Mouse (Mus musculus) midbrain, embryonic 11.5 days (tissue): ENCODE measurements around the gene Ttc38. TPM values are rescaled to one million over a fixed set of nuclear protein-coding genes. Genes with fewer than 3 reads are reported as not detected.

Experiments used
- ATAC-seq: fragments of 200-750 bp; cut with Nextera tagmentation; 2 replicates; pipeline ENCODE4 v1.8.0; 2017; ENCODE audit warnings: moderate TSS enrichment, moderate library complexity; ENCODE audit not compliant: low FRiP score
- DNase-seq: peaks from one replicate; pipeline ENCODE4 v3.0.0; 2015; ENCODE audit warnings: low spot score; ENCODE audit errors: missing footprints
- H3K27ac ChIP-seq: fragments of 300-500 bp; sonication (generic); 2 replicates; pipeline ENCODE4 v1.5.1; 2014; ENCODE audit warnings: low read depth, low read length
- H3K27me3 ChIP-seq: fragments of 300-500 bp; sonication (generic); 2 replicates; pipeline ENCODE4 v1.6.1; 2014; ENCODE audit warnings: mild to moderate bottlenecking, low read length, moderate library complexity, mixed read lengths; ENCODE audit not compliant: control insufficient read depth, insufficient read depth
- H3K36me3 ChIP-seq: fragments of 300-500 bp; sonication (generic); 2 replicates; pipeline ENCODE4 v1.6.1; 2014; ENCODE audit warnings: mild to moderate bottlenecking, low read length, moderate library complexity, mixed read lengths; ENCODE audit not compliant: control insufficient read depth, insufficient read depth
- H3K4me1 ChIP-seq: fragments of 300-500 bp; sonication (generic); 2 replicates; pipeline ENCODE4 v1.6.1; 2014; ENCODE audit warnings: low read length; ENCODE audit not compliant: control insufficient read depth, insufficient read depth
- H3K4me2 ChIP-seq: fragments of 300-500 bp; sonication (generic); 2 replicates; pipeline ENCODE4 v1.6.1; 2014; ENCODE audit warnings: mild to moderate bottlenecking, moderate library complexity
- H3K4me3 ChIP-seq: fragments of 300-500 bp; sonication (generic); 2 replicates; pipeline ENCODE4 v1.5.1; 2014; ENCODE audit warnings: low read depth, low read length
- H3K9ac ChIP-seq: fragments of 300-500 bp; sonication (generic); 2 replicates; pipeline ENCODE4 v1.6.1; 2014; ENCODE audit warnings: low read length
- H3K9me3 ChIP-seq: fragments of 300-500 bp; sonication (generic); 2 replicates; pipeline ENCODE4 v1.6.1; 2016; ENCODE audit warnings: low read length; ENCODE audit not compliant: control insufficient read depth
- WGBS: fragments of 180-500 bp; shearing (Covaris S2); extraction: QIAGEN DNeasy Blood & Tissue Kit; methylation state at CpG from one replicate; pipeline ENCODE4 v1.1.7; 2014; 5-methylcytosine and 5-hydroxymethylcytosine counted together
- polyA plus RNA-seq: library from polyadenylated mRNA; unstranded; fragments of >200 nt; fragmentation: Nextera tagmentation; extraction: Ambion mirVana; gene quantifications from 2 replicates; pipeline ENCODE4 v1.2.1, GENCODE M21; 2014

The Ttc38 gene
- polyA plus RNA-seq, 1 experiment from 2014 or later: 1.9 TPM

DNA sequence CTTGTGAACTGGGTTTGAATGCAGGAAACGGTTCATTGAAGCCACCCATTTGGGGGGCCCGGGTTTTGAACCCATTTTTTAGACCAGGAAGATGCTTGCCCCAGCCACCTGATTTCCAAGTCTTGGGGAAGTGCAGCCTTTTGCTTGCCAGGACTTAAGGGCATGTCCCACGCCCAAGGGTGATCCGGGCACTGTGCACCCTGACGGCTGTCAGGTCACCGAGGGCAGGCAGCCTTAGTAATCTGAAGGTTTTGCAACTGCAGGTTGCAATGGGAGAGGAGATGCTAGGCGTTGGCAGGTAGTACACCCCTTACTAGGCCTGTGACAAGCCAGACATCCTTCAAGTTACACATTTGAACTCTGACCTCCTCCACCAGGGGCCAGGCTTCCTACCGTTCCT, 493 bp downstream of the Ttc38 start:
- H3K9me3 ChIP-seq: no peaks in the 10 kb centered on the region
- H3K27ac ChIP-seq: no peak overlapping the region
- no peak for DNase-seq
- H3K4me1 ChIP-seq: peaks cover 3% of the 10 kb centered on the region
- H3K9ac ChIP-seq: peak overlapping the region; percentile 62
- 54% methylated on average over 8 of the region's 8 CpGs for whole genome bisulfite sequencing
- no peak for ATAC-seq
- peak overlapping the region; percentile 51 for H3K4me3 ChIP-seq
- peak overlapping the region; percentile 76 for H3K4me2 ChIP-seq
- no peaks in the 10 kb centered on the region for H3K27me3 ChIP-seq
- no peaks in the 10 kb centered on the region for H3K36me3 ChIP-seq

DNA sequence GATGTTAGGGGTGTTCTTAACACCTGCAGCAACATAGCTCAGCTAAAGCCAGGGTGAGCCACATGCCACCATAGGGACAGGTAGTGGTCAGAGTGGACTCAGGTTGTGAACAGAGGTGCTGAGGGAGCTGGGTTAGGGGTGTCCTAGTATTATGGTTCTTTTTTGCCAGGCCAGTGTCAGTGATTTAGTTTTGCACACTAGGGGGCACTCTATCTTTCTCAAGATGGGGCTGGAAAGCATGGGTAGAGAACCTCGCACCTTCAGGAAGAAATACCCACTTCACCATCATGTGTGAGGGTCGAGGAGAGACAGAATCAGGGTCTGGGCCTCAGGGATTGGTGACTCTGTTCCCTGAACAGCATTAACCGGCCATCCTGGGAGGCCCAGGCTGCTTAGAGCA, 3.2 kb downstream of the Ttc38 start:
- Histone ChIP-seq H3K27me3 (no peaks in the 10 kb centered on the region), H3K27ac (no peak overlapping the region), H3K9me3 (no peaks in the 10 kb centered on the region), H3K4me1 (peaks cover 3% of the 10 kb centered on the region), H3K36me3 (no peaks in the 10 kb centered on the region), H3K9ac (no peak overlapping the region), H3K4me3 (no peak overlapping the region), H3K4me2 (no peak overlapping the region)
- DNase-seq (peak; percentile 49), ATAC-seq (no peak)
- 77% methylated on average over 3 of the region's 3 CpGs for WGBS

DNA sequence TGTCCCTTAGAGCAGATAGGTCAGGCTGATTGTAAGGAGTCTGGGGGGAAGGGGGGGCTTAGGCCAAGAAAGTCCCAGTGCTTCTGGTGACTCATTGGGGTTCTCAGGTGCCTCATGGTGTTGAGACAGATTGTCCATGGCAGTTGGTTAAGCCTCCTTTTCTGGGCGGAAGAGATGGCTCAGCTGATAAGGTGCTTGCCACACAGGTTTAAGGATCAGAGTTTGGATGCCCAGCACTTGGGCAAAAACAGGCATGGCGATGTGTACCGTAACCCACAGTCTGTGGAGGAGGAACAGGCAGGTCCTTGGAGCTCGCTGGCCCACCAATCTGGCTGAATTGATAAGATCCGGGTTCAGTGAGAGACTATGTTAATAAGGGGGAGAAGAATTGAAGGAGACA, 4.8 kb downstream of the Ttc38 start:
- Histone ChIP-seq H3K27ac (no peak overlapping the region), H3K9ac (no peak overlapping the region), H3K36me3 (no peaks in the 10 kb centered on the region), H3K4me2 (no peak overlapping the region), H3K27me3 (no peaks in the 10 kb centered on the region), H3K4me1 (peaks cover 3% of the 10 kb centered on the region), H3K4me3 (no peak overlapping the region), H3K9me3 (no peaks in the 10 kb centered on the region)
- WGBS: 93% methylated on average over 5 of the region's 5 CpGs
- ATAC-seq (no peak), DNase-seq (no peak)

DNA sequence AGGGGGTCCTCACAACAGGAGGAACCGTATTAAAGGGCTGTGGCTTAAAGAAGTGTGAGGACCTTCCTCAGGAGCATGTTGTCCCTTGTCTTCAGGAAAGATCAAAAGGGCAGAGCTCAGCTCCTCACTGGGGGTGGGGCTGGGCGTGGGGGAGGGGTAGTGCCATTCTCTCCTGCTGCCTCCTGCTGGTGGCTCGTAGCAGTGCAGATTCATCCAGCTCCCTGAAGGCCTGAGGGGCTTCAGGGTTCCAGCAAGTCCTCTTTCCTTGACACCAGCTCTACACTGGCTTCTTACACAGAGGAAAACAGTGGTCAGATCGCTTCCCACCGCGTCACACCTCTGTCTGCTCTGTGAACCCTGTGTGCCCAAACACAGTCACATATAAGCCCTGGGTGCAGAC, 8.9 kb downstream of the Ttc38 start:
- no peak overlapping the region for H3K27ac ChIP-seq
- DNase-seq (peak; percentile 91), ATAC-seq (no peak)
- 36% methylated on average over 6 of the region's 6 CpGs for WGBS
- no peaks in the 10 kb centered on the region for H3K27me3 ChIP-seq
- no peak overlapping the region for H3K4me2 ChIP-seq
- H3K36me3 ChIP-seq: no peaks in the 10 kb centered on the region
- no peaks in the 10 kb centered on the region for H3K4me1 ChIP-seq
- no peaks in the 10 kb centered on the region for H3K9me3 ChIP-seq
- H3K4me3 ChIP-seq: no peak overlapping the region
- H3K9ac ChIP-seq: no peak overlapping the region

DNA sequence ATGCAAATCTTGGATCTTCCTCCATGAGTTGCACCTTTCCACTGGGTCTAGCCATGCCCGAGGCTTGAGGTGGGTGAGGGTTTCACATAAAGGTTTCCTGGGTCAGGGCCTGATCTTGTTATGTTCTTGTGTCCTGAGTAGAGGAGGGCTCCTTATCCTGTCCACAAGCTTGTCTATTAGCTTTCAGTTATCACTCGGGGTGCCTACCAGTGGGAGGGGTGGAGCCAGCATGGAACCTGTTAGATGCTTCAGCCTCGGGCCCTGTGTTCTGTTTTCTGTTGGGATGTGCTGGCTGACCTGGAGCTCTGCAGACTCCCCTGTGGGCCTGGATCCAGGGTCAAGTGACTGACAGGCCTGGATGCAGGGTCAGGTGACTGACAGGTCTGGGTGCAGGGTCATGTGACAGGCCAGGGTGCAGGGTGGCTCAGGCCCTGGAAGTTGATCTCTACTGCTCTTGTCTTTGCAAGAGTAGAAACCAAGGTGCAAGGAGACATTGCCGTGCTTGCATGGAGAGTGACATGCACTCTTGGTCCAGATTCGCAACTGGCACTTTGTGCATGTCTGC, 9.8 kb downstream of the Ttc38 start:
- ATAC-seq (no peak), DNase-seq (no peak)
- no peak overlapping the region for H3K4me3 ChIP-seq
- no peak overlapping the region for H3K27ac ChIP-seq
- H3K27me3 ChIP-seq: no peaks in the 10 kb centered on the region
- no peaks in the 10 kb centered on the region for H3K4me1 ChIP-seq
- no peaks in the 10 kb centered on the region for H3K36me3 ChIP-seq
- no peak overlapping the region for H3K4me2 ChIP-seq
- H3K9me3 ChIP-seq: no peaks in the 10 kb centered on the region
- 85% methylated on average over 5 of the region's 5 CpGs for WGBS
- H3K9ac ChIP-seq: no peak overlapping the region

DNA sequence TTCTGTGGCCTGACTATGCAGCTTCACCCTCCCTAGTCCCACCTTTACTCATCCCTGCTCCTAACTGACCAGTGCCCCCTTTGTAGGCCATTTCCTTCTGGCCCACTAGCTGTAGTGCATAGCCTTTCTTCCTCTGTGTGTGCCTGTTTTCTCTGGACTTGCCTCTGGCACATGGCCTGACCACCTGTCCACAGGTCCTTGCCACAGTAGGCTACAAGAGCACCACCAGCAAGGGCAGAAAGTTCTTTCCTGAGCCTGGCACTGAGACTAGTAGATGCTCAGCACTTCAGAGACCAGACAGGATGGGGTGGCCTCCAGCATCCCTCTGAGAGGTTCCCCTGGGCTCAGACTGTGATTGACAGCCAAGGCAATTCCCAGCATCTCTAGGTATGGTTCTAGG, 13.0 kb downstream of the Ttc38 start:
- no peak overlapping the region for H3K4me2 ChIP-seq
- no peaks in the 10 kb centered on the region for H3K27me3 ChIP-seq
- no peak for DNase-seq
- no peaks in the 10 kb centered on the region for H3K4me1 ChIP-seq
- ATAC-seq: no peak
- H3K27ac ChIP-seq: no peak overlapping the region
- no peak overlapping the region for H3K4me3 ChIP-seq
- no peaks in the 10 kb centered on the region for H3K36me3 ChIP-seq
- no peaks in the 10 kb centered on the region for H3K9me3 ChIP-seq
- H3K9ac ChIP-seq: no peak overlapping the region

DNA sequence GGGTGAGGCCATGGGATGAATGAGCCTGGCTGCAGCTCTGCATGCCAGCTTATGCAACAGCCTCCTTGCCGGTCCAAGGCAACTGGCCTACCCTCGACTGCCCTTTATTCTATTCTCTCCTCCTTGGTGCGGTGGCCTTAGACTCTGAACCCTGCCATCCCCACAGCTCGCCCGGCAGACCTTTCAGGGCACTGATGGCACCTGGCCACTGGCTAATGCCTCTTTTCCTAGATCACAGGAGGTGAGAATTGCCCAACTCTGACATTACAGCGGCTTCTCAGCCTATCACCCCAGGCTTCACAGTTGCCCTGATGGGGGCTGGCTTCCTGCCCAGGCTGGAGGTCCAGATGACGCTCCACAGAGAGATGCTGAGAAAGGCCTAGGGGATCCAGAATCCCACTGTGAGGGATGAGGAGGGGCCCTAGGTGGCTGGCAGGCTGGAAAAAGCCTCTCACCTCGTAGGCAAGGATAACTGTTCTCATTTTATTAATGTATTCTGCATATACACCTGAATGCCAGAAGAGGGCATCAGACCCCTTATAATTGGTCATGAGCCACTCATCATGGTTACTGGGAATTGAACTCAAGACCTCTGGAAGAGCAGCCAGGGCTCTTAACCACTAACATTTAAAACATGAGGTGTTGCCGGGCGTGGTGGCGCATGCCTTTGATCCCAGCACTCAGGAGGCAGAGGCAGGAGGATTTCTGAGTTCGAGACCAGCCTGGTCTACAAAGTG, 19.7 kb downstream of the Ttc38 start:
- no peak for ATAC-seq
- Histone ChIP-seq H3K9ac (no peak overlapping the region), H3K4me2 (no peak overlapping the region)

DNA sequence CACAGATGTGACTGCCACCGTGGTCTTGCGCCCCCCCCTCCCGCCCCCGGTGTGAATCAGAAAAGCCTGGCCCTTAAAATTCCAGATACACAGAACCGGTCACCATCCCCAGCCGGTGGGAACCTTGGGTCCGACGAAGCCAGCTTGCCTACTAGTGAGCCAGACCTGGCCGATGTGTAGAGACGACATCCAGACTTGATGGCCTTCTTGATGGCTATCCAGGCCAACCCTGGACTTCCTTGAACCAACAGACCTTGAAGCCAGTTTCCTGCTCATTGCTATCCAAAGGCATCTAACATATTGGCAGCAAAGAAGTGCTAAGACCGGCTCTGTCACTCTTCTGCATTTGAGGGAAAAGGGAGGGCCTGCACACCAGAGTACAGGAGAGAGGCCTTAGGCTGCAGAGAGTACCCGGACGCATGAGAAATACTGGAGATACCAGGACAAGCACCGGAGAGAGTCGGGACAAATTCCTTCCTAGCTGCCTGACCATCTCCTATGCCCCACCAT, 26.9 kb downstream of the Ttc38 start:
- Histone ChIP-seq H3K27ac (no peak overlapping the region; the same call in 1 of the 2 replicates), H3K4me1 (peaks cover 17% of the 10 kb centered on the region), H3K4me2 (peak overlapping the region; percentile 54), H3K9me3 (no peaks in the 10 kb centered on the region), H3K9ac (peak overlapping the region; percentile 72), H3K36me3 (peaks cover 7% of the 10 kb centered on the region), H3K27me3 (no peaks in the 10 kb centered on the region), H3K4me3 (peak overlapping the region; percentile 82)
- DNase-seq (no peak), ATAC-seq (0 out of 2 replicates have a peak, but pooled peaks have one; percentile 28)
- 12% methylated on average over 15 of the region's 15 CpGs for WGBS

More for the DNA sequence above, 19.7 kb downstream of the Ttc38 start:
- Histone ChIP-seq H3K9me3 (no peaks in the 10 kb centered on the region), H3K27me3 (no peaks in the 10 kb centered on the region), H3K27ac (no peak overlapping the region), H3K4me3 (no peak overlapping the region), H3K4me1 (no peaks in the 10 kb centered on the region), H3K36me3 (no peaks in the 10 kb centered on the region)
- 81% methylated on average over 12 of the region's 12 CpGs for WGBS
- DNase-seq: no peak

DNA sequence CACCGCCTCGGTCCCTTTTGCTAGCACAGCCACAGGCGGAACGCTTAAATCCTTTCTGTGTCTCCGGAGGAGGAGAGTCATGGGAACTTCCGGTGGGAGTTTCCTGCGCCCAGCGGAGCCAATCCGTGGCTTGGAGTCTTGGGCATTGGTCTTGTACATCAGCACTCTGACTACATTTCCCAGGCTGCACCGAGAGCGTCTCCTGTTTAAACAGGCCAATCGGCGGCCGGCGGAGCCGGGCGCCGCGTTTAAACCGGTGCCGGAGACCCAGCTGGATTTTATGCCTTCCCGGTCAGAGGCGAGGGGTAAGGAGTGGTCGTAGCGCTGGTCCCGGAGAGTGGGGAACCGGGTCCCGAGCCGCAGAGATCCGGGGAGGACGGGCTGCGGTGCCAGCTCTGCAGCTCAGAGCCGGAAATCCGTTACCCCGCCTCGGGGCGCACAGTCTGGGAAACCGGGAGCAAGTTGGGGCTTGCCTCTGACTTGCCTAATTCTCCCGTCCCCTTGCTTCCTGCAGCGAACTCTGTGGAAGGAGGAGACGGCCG, 27.5 kb downstream of the Ttc38 start, which contains the start of gene Gtse1:
Gtse1 (plus strand) TSS at position 256 of the 542 bp plus-strand sequence.
- Histone ChIP-seq H3K9me3 (no peaks in the 10 kb centered on the region), H3K4me3 (peak within 1 kb of the TSS; percentile 82), H3K27me3 (no peaks in the 10 kb centered on the region), H3K27ac (peak within 1 kb of the TSS; percentile 1), H3K4me1 (peaks cover 17% of the 10 kb centered on the region), H3K36me3 (peaks cover 7% of the 10 kb centered on the region), H3K9ac (peak within 1 kb of the TSS; percentile 77), H3K4me2 (peak within 1 kb of the TSS; percentile 73)
- under 1% methylated on average over 42 of the region's 42 CpGs for WGBS
- DNase-seq (peak; percentile 98), ATAC-seq (peak; percentile 98)
